Mouse (Mus musculus) left cerebral cortex, postnatal 14 days (tissue): ENCODE measurements at regions not wholly inside any gene's neighbourhood (a gene's known extent, or its start where the extent isn't known, plus 50 kb on each side); places are given as distances from the start of the nearest gene placed in this dataset.

Experiments
- DNase-seq, 2 experiments: peaks; one replicate each; pipeline ENCODE4 v3.0.0; 2021 to 2022; ENCODE audit warnings: low spot score in 2 of 2, mixed read lengths in 1 of 2
- intact Hi-C: fragments of 180-260 bp; cut with DNase I; formaldehyde crosslinking; loops from one replicate; pipeline ENCODE4 v1.15.1; 2025

- no peak for DNase-seq
- intact Hi-C loops = no loop called here
Observed at GRCm38 (mm10) chr10:124945257-124945656, 444.0 kb downstream of the Slc16a7 start.

GRCm38 (mm10) chr10:124942214-124942613, 447.1 kb downstream of the Slc16a7 start:
- no peak for DNase-seq
- intact Hi-C loops = no loop called here

- intact Hi-C loops = no loop called here
Observed at GRCm38 (mm10) chr10:124927218-124927617, 462.0 kb downstream of the Slc16a7 start.

GRCm38 (mm10) chr10:124900044-124900443, 489.2 kb downstream of the Slc16a7 start:
- intact Hi-C loops = no loop called here
- DNase-seq = peak; percentile 11 to 34

More at GRCm38 (mm10) chr10:124927218-124927617, 462.0 kb downstream of the Slc16a7 start:
- no peak for DNase-seq

GRCm38 (mm10) chr10:124878525-124878924, 510.7 kb downstream of the Slc16a7 start:
- intact Hi-C loops = no loop called here
- DNase-seq = no peak

- intact Hi-C loops = no loop called here
- no peak for DNase-seq
Observed at GRCm38 (mm10) chr10:124877706-124878105, 511.6 kb downstream of the Slc16a7 start.

- intact Hi-C loops = no loop called here
- DNase-seq = no peak
Observed at GRCm38 (mm10) chr10:124872211-124872610, 517.1 kb downstream of the Slc16a7 start.

GRCm38 (mm10) chr10:124842546-124843113, 546.6 kb downstream of the Slc16a7 start:
- intact Hi-C loops = no loop called here

GRCm38 (mm10) chr10:124833930-124834329, 555.3 kb downstream of the Slc16a7 start:
- intact Hi-C loops = no loop called here
- no peak for DNase-seq

More at GRCm38 (mm10) chr10:124842546-124843113, 546.6 kb downstream of the Slc16a7 start:
- DNase-seq = no peak

- intact Hi-C loops = no loop called here
- DNase-seq = no peak
Observed at GRCm38 (mm10) chr10:124803997-124804614, 585.2 kb downstream of the Slc16a7 start.
